Mouse (Mus musculus): ENCODE measurements around the gene Vasp. TPM values are rescaled to one million over a fixed set of nuclear protein-coding genes. Genes with fewer than 3 reads are reported as not detected.

Gene Vasp
- polyA plus RNA-seq, 1 experiment: 189 TPM

GRCm38 (mm10) chr7:19300501-19301421 is 29.1 kb upstream of the Vasp start:
- H3K4me3 ChIP-seq: peak overlapping the region; percentile 25
- no peaks in the 10 kb centered on the region for H3K36me3 ChIP-seq (ENCODE audit: control insufficient read depth, insufficient read depth)
- H3ac ChIP-seq (ENCODE audit: control insufficient read depth, insufficient read length): no peak overlapping the region
- H3K79me2 ChIP-seq (ENCODE audit: control insufficient read depth, insufficient read depth): no peaks in the 10 kb centered on the region
- no peak for TF ChIP-seq MYOG (IDR thresholded peaks at IDR 0.05; ENCODE audit: control insufficient read depth in 1 of 3, insufficient read depth in 1 of 3, insufficient read length in 2 of 3, low read depth in 2 of 3)
- no peak for TF ChIP-seq REST (IDR thresholded peaks at IDR 0.05; ENCODE audit: insufficient read depth, insufficient read length)
- TF ChIP-seq TCF3 (IDR thresholded peaks at IDR 0.05; ENCODE audit: insufficient read length, low read depth): no peak
- no peak for TF ChIP-seq E2F4 (IDR thresholded peaks at IDR 0.05; ENCODE audit: insufficient read depth)
- no peak for TF ChIP-seq MAX (IDR thresholded peaks at IDR 0.05; ENCODE audit: low read depth)
- TF ChIP-seq POLR2A (IDR thresholded peaks at IDR 0.05; ENCODE audit: insufficient read length, low read depth): no peak
- TF ChIP-seq TCF12 (IDR thresholded peaks at IDR 0.05; ENCODE audit: insufficient read depth, poor library complexity, severe bottlenecking): no peak
- no peak for TF ChIP-seq MYOD1 (IDR thresholded peaks at IDR 0.05; ENCODE audit: control insufficient read depth in 1 of 3, insufficient read length in 2 of 3, low read depth in 2 of 3)
- no peak for TF ChIP-seq USF1 (IDR thresholded peaks at IDR 0.05; ENCODE audit: low read depth)
- TF ChIP-seq SRF (IDR thresholded peaks at IDR 0.05; ENCODE audit: control insufficient read depth, insufficient read length, low read depth): no peak
- TF ChIP-seq CEBPB (IDR thresholded peaks at IDR 0.05; ENCODE audit: insufficient read depth, poor library complexity, severe bottlenecking): no peak
- TF ChIP-seq POLR2AphosphoS2 (IDR thresholded peaks at IDR 0.05; ENCODE audit: insufficient read length, low read depth): no peak
- peak overlapping the region; percentile 76 for H3K4me2 ChIP-seq (ENCODE audit: low read depth)
- H3K27me3 ChIP-seq (ENCODE audit: control insufficient read depth, insufficient read depth, insufficient read length): no peaks in the 10 kb centered on the region

- H3K27me3 ChIP-seq (ENCODE audit: control insufficient read depth, insufficient read depth, insufficient read length): no peaks in the 10 kb centered on the region
- H3K4me3 ChIP-seq: no peak overlapping the region
- no peak overlapping the region for H3K4me2 ChIP-seq (ENCODE audit: low read depth)
- H3ac ChIP-seq (ENCODE audit: control insufficient read depth, insufficient read length): no peak overlapping the region
- H3K79me2 ChIP-seq (ENCODE audit: control insufficient read depth, insufficient read depth): no peaks in the 10 kb centered on the region
- H3K36me3 ChIP-seq (ENCODE audit: control insufficient read depth, insufficient read depth): no peaks in the 10 kb centered on the region
- TF ChIP-seq MAX (IDR thresholded peaks at IDR 0.05; ENCODE audit: low read depth) (no peak), TCF3 (IDR thresholded peaks at IDR 0.05; ENCODE audit: insufficient read length, low read depth) (no peak), SRF (IDR thresholded peaks at IDR 0.05; ENCODE audit: control insufficient read depth, insufficient read length, low read depth) (no peak), CEBPB (IDR thresholded peaks at IDR 0.05; ENCODE audit: insufficient read depth, poor library complexity, severe bottlenecking) (no peak), MYOG (IDR thresholded peaks at IDR 0.05; ENCODE audit: control insufficient read depth in 1 of 3, insufficient read depth in 1 of 3, insufficient read length in 2 of 3, low read depth in 2 of 3) (no peak), REST (IDR thresholded peaks at IDR 0.05; ENCODE audit: insufficient read depth, insufficient read length) (no peak), MYOD1 (IDR thresholded peaks at IDR 0.05; ENCODE audit: control insufficient read depth in 1 of 3, insufficient read length in 2 of 3, low read depth in 2 of 3) (no peak), E2F4 (IDR thresholded peaks at IDR 0.05; ENCODE audit: insufficient read depth) (no peak)
Observed at GRCm38 (mm10) chr7:19299194-19299593, 27.6 kb upstream of the Vasp start.

GRCm38 (mm10) chr7:19297794-19298193 is 26.2 kb upstream of the Vasp start:
- no peak for TF ChIP-seq USF1 (IDR thresholded peaks at IDR 0.05; ENCODE audit: low read depth)
- Histone ChIP-seq H3K36me3 (ENCODE audit: control insufficient read depth, insufficient read depth) (peaks cover 4% of the 10 kb centered on the region), H3K27me3 (ENCODE audit: control insufficient read depth, insufficient read depth, insufficient read length) (no peaks in the 10 kb centered on the region), H3ac (ENCODE audit: control insufficient read depth, insufficient read length) (no peak overlapping the region), H3K4me3 (no peak overlapping the region), H3K4me2 (ENCODE audit: low read depth) (no peak overlapping the region), H3K79me2 (ENCODE audit: control insufficient read depth, insufficient read depth) (no peaks in the 10 kb centered on the region)

- no peaks in the 10 kb centered on the region for H3K79me2 ChIP-seq (ENCODE audit: control insufficient read depth, insufficient read depth)
- TF ChIP-seq MAX (IDR thresholded peaks at IDR 0.05; ENCODE audit: low read depth) (no peak), USF1 (IDR thresholded peaks at IDR 0.05; ENCODE audit: low read depth) (no peak)
- no peak overlapping the region for H3K4me2 ChIP-seq (ENCODE audit: low read depth)
- H3K4me3 ChIP-seq: no peak overlapping the region
- H3ac ChIP-seq (ENCODE audit: control insufficient read depth, insufficient read length): no peak overlapping the region
- H3K36me3 ChIP-seq (ENCODE audit: control insufficient read depth, insufficient read depth): peaks cover 4% of the 10 kb centered on the region
- no peaks in the 10 kb centered on the region for H3K27me3 ChIP-seq (ENCODE audit: control insufficient read depth, insufficient read depth, insufficient read length)
Observed at GRCm38 (mm10) chr7:19297034-19297433, 25.4 kb upstream of the Vasp start.

GRCm38 (mm10) chr7:19295503-19296185 is 24.0 kb upstream of the Vasp start:
- no peak overlapping the region for H3K4me2 ChIP-seq (ENCODE audit: low read depth)
- no peak overlapping the region for H3K4me3 ChIP-seq
- H3K36me3 ChIP-seq (ENCODE audit: control insufficient read depth, insufficient read depth): peaks cover 4% of the 10 kb centered on the region
- TF ChIP-seq MYOG (IDR thresholded peaks at IDR 0.05; ENCODE audit: control insufficient read depth in 1 of 3, insufficient read depth in 1 of 3, insufficient read length in 2 of 3, low read depth in 2 of 3) (no peak), USF1 (IDR thresholded peaks at IDR 0.05; ENCODE audit: low read depth) (no peak), TCF12 (IDR thresholded peaks at IDR 0.05; ENCODE audit: insufficient read depth, poor library complexity, severe bottlenecking) (no peak), MAX (IDR thresholded peaks at IDR 0.05; ENCODE audit: low read depth) (no peak), CEBPB (IDR thresholded peaks at IDR 0.05; ENCODE audit: insufficient read depth, poor library complexity, severe bottlenecking) (no peak), SRF (IDR thresholded peaks at IDR 0.05; ENCODE audit: control insufficient read depth, insufficient read length, low read depth) (no peak), REST (IDR thresholded peaks at IDR 0.05; ENCODE audit: insufficient read depth, insufficient read length) (no peak), POLR2A (IDR thresholded peaks at IDR 0.05; ENCODE audit: insufficient read length, low read depth) (no peak), POLR2AphosphoS2 (IDR thresholded peaks at IDR 0.05; ENCODE audit: insufficient read length, low read depth) (no peak), MYOD1 (IDR thresholded peaks at IDR 0.05; ENCODE audit: control insufficient read depth in 1 of 3, insufficient read length in 2 of 3, low read depth in 2 of 3) (no peak), E2F4 (IDR thresholded peaks at IDR 0.05; ENCODE audit: insufficient read depth) (no peak), TCF3 (IDR thresholded peaks at IDR 0.05; ENCODE audit: insufficient read length, low read depth) (no peak)
- no peak overlapping the region for H3ac ChIP-seq (ENCODE audit: control insufficient read depth, insufficient read length)
- H3K79me2 ChIP-seq (ENCODE audit: control insufficient read depth, insufficient read depth): no peaks in the 10 kb centered on the region
- H3K27me3 ChIP-seq (ENCODE audit: control insufficient read depth, insufficient read depth, insufficient read length): no peaks in the 10 kb centered on the region

All from myocyte (in vitro differentiated cells).